ENCODE assay signal across 8 mouse cellular contexts in genomic region chr17:25829558-25830017, GRCm38 (mm10). TPM values are rescaled to one million over a fixed set of nuclear protein-coding genes. Genes with fewer than 3 reads are reported as not detected.
DNase-seq lines count a peak whose midpoint lies in the region; ATAC-seq and TF ChIP-seq lines count a peak whose summit lies in the region.

No protein-coding gene starts in this region.

- H3K4me3 ChIP-seq in kidney, adult 2 months (ENCODE audit: insufficient read depth, low read depth, low read length): peak overlapping the region; percentile 67
- H3K4me3 ChIP-seq in embryonic facial prominence, embryonic 10.5 days: peak overlapping the region; percentile 81
- peak overlapping the region; percentile 69 for H3K4me3 ChIP-seq in hindbrain, embryonic 15.5 days
- peak overlapping the region; percentile 66 for H3K4me3 ChIP-seq in midbrain, embryonic 15.5 days

- 24% methylated on average over 8 of the region's 8 CpGs for WGBS in kidney, adult 2 months
- WGBS in embryonic facial prominence, embryonic 10.5 days: 42% methylated on average over 8 of the region's 8 CpGs
- WGBS in hindbrain, embryonic 15.5 days: 38% methylated on average over 8 of the region's 8 CpGs
- 36% methylated on average over 8 of the region's 8 CpGs for WGBS in midbrain, embryonic 15.5 days

- no peaks in the 10 kb centered on the region for H3K9me3 ChIP-seq in embryonic facial prominence, embryonic 10.5 days
- no peaks in the 10 kb centered on the region for H3K9me3 ChIP-seq in hindbrain, embryonic 15.5 days
- H3K9me3 ChIP-seq in midbrain, embryonic 15.5 days: no peaks in the 10 kb centered on the region

- no peaks in the 10 kb centered on the region for H3K27me3 ChIP-seq in kidney, adult 2 months (replicated peaks; ENCODE audit: control insufficient read depth, insufficient read depth, low read length)
- no peaks in the 10 kb centered on the region for H3K27me3 ChIP-seq in embryonic facial prominence, embryonic 10.5 days (replicated peaks; ENCODE audit: low read depth, poor library complexity, severe bottlenecking)
- no peaks in the 10 kb centered on the region for H3K27me3 ChIP-seq in hindbrain, embryonic 15.5 days
- H3K27me3 ChIP-seq in midbrain, embryonic 15.5 days (replicated peaks): no peaks in the 10 kb centered on the region

- no peak for TF ChIP-seq CTCF in kidney, adult 2 months (conservative IDR thresholded peaks at IDR 0.05; ENCODE audit: insufficient read depth, insufficient read length, low read depth, low read length)

- no peak for ATAC-seq in hindbrain, embryonic 15.5 days (ENCODE audit: low FRiP score, low read depth)
- ATAC-seq in midbrain, embryonic 15.5 days (replicated peaks): no peak

- DNase-seq in kidney, adult 2 months: peak; percentile 23
- DNase-seq in kidney, adult 11 months: no peak
- DNase-seq in embryonic facial prominence, embryonic 10.5 days (ENCODE audit: low spot score): peak; percentile 29
- DNase-seq in left cerebral cortex, adult 18-20 months (ENCODE audit: low spot score in 2 of 2): no peak
- DNase-seq in urinary bladder, adult 2 months (ENCODE audit: low spot score): no peak
- DNase-seq in T-cell, adult 2 months (ENCODE audit: low spot score): no peak

- peak overlapping the region; percentile 85 for H3K9ac ChIP-seq in hindbrain, embryonic 15.5 days
- peak overlapping the region; percentile 86 for H3K9ac ChIP-seq in midbrain, embryonic 15.5 days

- peak overlapping the region; percentile 72; the same call in 1 of the 2 replicates for H3K27ac ChIP-seq in kidney, adult 2 months (ENCODE audit: insufficient read depth, low read depth, low read length)
- peak overlapping the region; percentile 87 for H3K27ac ChIP-seq in embryonic facial prominence, embryonic 10.5 days (replicated peaks)
- peak overlapping the region; percentile 92 for H3K27ac ChIP-seq in hindbrain, embryonic 15.5 days (replicated peaks)
- peak overlapping the region; percentile 91 for H3K27ac ChIP-seq in midbrain, embryonic 15.5 days

- peaks cover 13% of the 10 kb centered on the region for H3K4me1 ChIP-seq in kidney, adult 2 months (ENCODE audit: control insufficient read depth, insufficient read depth, low read length)
- H3K4me1 ChIP-seq in embryonic facial prominence, embryonic 10.5 days: peaks cover 78% of the 10 kb centered on the region
- peaks cover 84% of the 10 kb centered on the region for H3K4me1 ChIP-seq in hindbrain, embryonic 15.5 days (replicated peaks)
- H3K4me1 ChIP-seq in midbrain, embryonic 15.5 days: peaks cover 84% of the 10 kb centered on the region

- peak overlapping the region; percentile 92 for H3K4me2 ChIP-seq in hindbrain, embryonic 15.5 days
- peak overlapping the region; percentile 80 for H3K4me2 ChIP-seq in midbrain, embryonic 15.5 days

- no peak for TF ChIP-seq POLR2A in kidney, adult 2 months (IDR thresholded peaks at IDR 0.05; ENCODE audit: low read depth, low read length)

- H3K36me3 ChIP-seq in kidney, adult 2 months (ENCODE audit: control insufficient read depth, insufficient read depth, low read length): no peaks in the 10 kb centered on the region
- H3K36me3 ChIP-seq in embryonic facial prominence, embryonic 10.5 days (replicated peaks): peaks cover 62% of the 10 kb centered on the region
- peaks cover 28% of the 10 kb centered on the region for H3K36me3 ChIP-seq in hindbrain, embryonic 15.5 days
- 0 out of 2 replicates have a peak, but pooled peaks cover 31% of the 10 kb centered on the region for H3K36me3 ChIP-seq in midbrain, embryonic 15.5 days (replicated peaks)

RNA-seq across cellular contexts. Expression of gene Jmjd8, which starts 0.9 kb away (rescaled TPM):
- 132 and 139 TPM in 2 replicates for polyA plus RNA-seq in kidney, adult 2 months (2012; rRNA removed)
- 50.5 and 55.1 TPM in 2 replicates for polyA plus RNA-seq in embryonic facial prominence, embryonic 10.5 days (2016; fragmentation: Nextera tagmentation; extraction: Ambion mirVana)
- polyA plus RNA-seq in hindbrain, embryonic 15.5 days (2015; fragmentation: Nextera tagmentation; extraction: Ambion mirVana): 51.1 and 55.0 TPM in 2 replicates
- polyA plus RNA-seq in midbrain, embryonic 15.5 days (2015; fragmentation: Nextera tagmentation; extraction: Ambion mirVana): 61.9 and 63.0 TPM in 2 replicates
- total RNA-seq in left cerebral cortex, adult 18-20 months (2021): 10 to 100 TPM; 43.5 to 52.3 TPM
- polyA plus RNA-seq in urinary bladder, adult 2 months (2012; rRNA removed): 55.9 and 60.7 TPM in 2 replicates

RNA-seq across cellular contexts. Expression of gene Stub1, which starts 3.6 kb away (rescaled TPM):
- 140 and 144 TPM in 2 replicates for polyA plus RNA-seq in kidney, adult 2 months (2012; rRNA removed)
- polyA plus RNA-seq in embryonic facial prominence, embryonic 10.5 days (2016; fragmentation: Nextera tagmentation; extraction: Ambion mirVana): 396 and 400 TPM in 2 replicates
- 358 and 382 TPM in 2 replicates for polyA plus RNA-seq in hindbrain, embryonic 15.5 days (2015; fragmentation: Nextera tagmentation; extraction: Ambion mirVana)
- 373 and 381 TPM in 2 replicates for polyA plus RNA-seq in midbrain, embryonic 15.5 days (2015; fragmentation: Nextera tagmentation; extraction: Ambion mirVana)
- total RNA-seq in left cerebral cortex, adult 18-20 months (2021): 100 to 1,000 TPM; 178 to 180 TPM
- 209 and 230 TPM in 2 replicates for polyA plus RNA-seq in urinary bladder, adult 2 months (2012; rRNA removed)

RNA-seq across cellular contexts. Expression of gene Wdr24, which starts 6.2 kb away (rescaled TPM):
- polyA plus RNA-seq in kidney, adult 2 months (2012; rRNA removed): 34.9 and 42.1 TPM in 2 replicates
- 31.0 and 31.4 TPM in 2 replicates for polyA plus RNA-seq in embryonic facial prominence, embryonic 10.5 days (2016; fragmentation: Nextera tagmentation; extraction: Ambion mirVana)
- 27.3 and 28.2 TPM in 2 replicates for polyA plus RNA-seq in hindbrain, embryonic 15.5 days (2015; fragmentation: Nextera tagmentation; extraction: Ambion mirVana)
- 35.2 and 36.7 TPM in 2 replicates for polyA plus RNA-seq in midbrain, embryonic 15.5 days (2015; fragmentation: Nextera tagmentation; extraction: Ambion mirVana)
- 10 to 100 TPM; 22.5 to 25.1 TPM for total RNA-seq in left cerebral cortex, adult 18-20 months (2021)
- 23.2 and 27.6 TPM in 2 replicates for polyA plus RNA-seq in urinary bladder, adult 2 months (2012; rRNA removed)

RNA-seq across cellular contexts. Expression of gene Rhbdl1, which starts 7.5 kb away (rescaled TPM):
- polyA plus RNA-seq in kidney, adult 2 months (2012; rRNA removed): 9.2 and 13.9 TPM in 2 replicates
- 1.2 and 1.4 TPM in 2 replicates for polyA plus RNA-seq in embryonic facial prominence, embryonic 10.5 days (2016; fragmentation: Nextera tagmentation; extraction: Ambion mirVana)
- 51.9 and 56.8 TPM in 2 replicates for polyA plus RNA-seq in hindbrain, embryonic 15.5 days (2015; fragmentation: Nextera tagmentation; extraction: Ambion mirVana)
- 54.8 and 57.8 TPM in 2 replicates for polyA plus RNA-seq in midbrain, embryonic 15.5 days (2015; fragmentation: Nextera tagmentation; extraction: Ambion mirVana)
- 10 to 100 TPM; 40.6 to 42.4 TPM for total RNA-seq in left cerebral cortex, adult 18-20 months (2021)
- polyA plus RNA-seq in urinary bladder, adult 2 months (2012; rRNA removed): 20.7 and 27.5 TPM in 2 replicates

RNA-seq across cellular contexts. Expression of gene Gm20683, which starts 12.0 kb away (rescaled TPM):
- 26.3 and 50.3 TPM in 2 replicates for polyA plus RNA-seq in kidney, adult 2 months (2012; rRNA removed)
- polyA plus RNA-seq in embryonic facial prominence, embryonic 10.5 days (2016; fragmentation: Nextera tagmentation; extraction: Ambion mirVana): 0.92 and 1.4 TPM in 2 replicates
- polyA plus RNA-seq in hindbrain, embryonic 15.5 days (2015; fragmentation: Nextera tagmentation; extraction: Ambion mirVana): 13.8 and 14.0 TPM in 2 replicates
- polyA plus RNA-seq in midbrain, embryonic 15.5 days (2015; fragmentation: Nextera tagmentation; extraction: Ambion mirVana): 14.2 and 14.7 TPM in 2 replicates
- total RNA-seq in left cerebral cortex, adult 18-20 months (2021): 10 to 100 TPM; 20.7 to 23.7 TPM
- polyA plus RNA-seq in urinary bladder, adult 2 months (2012; rRNA removed): 16.8 and 20.6 TPM in 2 replicates

Comparison
In these comparisons a context has a peak if more than half of its experiments do, and no peak if none do; other contexts are left out.
1. DNase-seq: peak in kidney, adult 2 months (single experiment) and embryonic facial prominence, embryonic 10.5 days (single experiment); none in kidney, adult 11 months (single experiment), left cerebral cortex, adult 18-20 months (0 of 2), urinary bladder, adult 2 months (single experiment) and T-cell, adult 2 months (single experiment).
2. Peak in every context shown above with its lines, with median percentiles within 50 percentile points of each other: H3K27ac ChIP-seq and H3K4me3 ChIP-seq.